Mouse (Mus musculus) cortical plate, adult 2 months (tissue): ENCODE measurements around the gene Nup155.

Experiments
- CTCF ChIP-seq: fragments of 200-500 bp; IDR thresholded peaks from 2 replicates; pipeline ENCODE4 v1.5.1; 2011; ENCODE audit warnings: mild to moderate bottlenecking, control low read depth, low read length; ENCODE audit not compliant: insufficient read depth; ENCODE audit errors: extremely low read depth
- POLR2A ChIP-seq: fragments of 200-500 bp; IDR thresholded peaks from 2 replicates; pipeline ENCODE4 v1.6.1; 2011; ENCODE audit warnings: mild to moderate bottlenecking, low read length, control low read depth; ENCODE audit not compliant: insufficient read depth; ENCODE audit errors: extremely low read depth

- TF ChIP-seq CTCF (no peak), POLR2A (no peak)
Measured at GRCm38 (mm10) chr15:8129281-8129680, 20.2 kb downstream of the Nup155 start.
